Mouse (Mus musculus) liver, adult (tissue): ENCODE measurements around the gene Vmn1r116.
"Not testable (repeated sequence)": the region's sequence is repeated elsewhere in the genome, so short reads cannot be mapped to it uniquely, and the experiment has no call there.

ENCODE experiments used
- GATA4 ChIP-seq: IDR thresholded peaks from 2 replicates; pipeline ENCODE4 v1.6.1; 2014; ENCODE audit warnings: mild to moderate bottlenecking, low read length; ENCODE audit not compliant: insufficient replicate concordance

The Vmn1r116 gene

DNA sequence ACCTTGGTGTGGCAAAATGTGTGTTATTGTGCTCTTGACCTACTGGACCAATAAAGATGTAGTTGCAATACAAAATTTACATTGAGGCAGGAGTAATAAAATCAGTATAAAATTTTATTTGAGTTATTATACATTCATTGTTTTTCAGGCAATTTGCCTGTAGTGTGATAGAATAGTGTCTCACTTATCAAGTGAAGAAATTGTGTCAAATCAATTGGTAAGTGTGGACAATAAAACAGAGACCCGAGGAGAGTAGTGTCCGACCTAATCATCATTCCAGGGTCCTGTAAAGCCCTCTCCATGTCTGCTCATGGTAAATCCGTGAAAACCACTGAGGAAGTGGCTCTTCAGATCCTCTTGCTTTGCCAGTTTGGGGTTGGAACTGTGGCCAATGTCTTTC lies at the start of gene Vmn1r116:
Vmn1r116 (plus strand) TSS at position 301 of the 400 bp plus-strand sequence.
- TF ChIP-seq GATA4: not testable (repeated sequence)

DNA sequence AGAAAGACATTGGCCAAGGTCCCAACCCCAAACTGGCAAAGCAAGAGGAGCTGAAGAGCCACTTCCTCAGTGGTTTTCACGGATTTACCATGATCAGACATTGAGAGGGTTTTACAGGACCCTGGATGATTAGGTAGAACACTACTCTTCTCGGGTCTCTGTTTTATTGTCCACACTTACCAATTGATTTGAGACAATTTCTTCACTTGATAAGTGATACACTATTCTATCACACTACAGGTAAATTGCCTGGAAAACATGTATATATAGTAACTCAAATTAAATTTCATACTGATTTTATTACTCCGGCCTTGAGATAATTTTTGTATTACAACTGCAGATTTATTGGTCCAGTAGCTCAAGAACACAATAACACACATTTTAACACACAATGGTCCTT lies 27.2 kb upstream of the Vmn1r116 start, which contains the start of gene Vmn1r115:
Vmn1r115 (minus strand) TSS at position 101 of the 400 bp plus-strand sequence.
- not testable (repeated sequence) for TF ChIP-seq GATA4

DNA sequence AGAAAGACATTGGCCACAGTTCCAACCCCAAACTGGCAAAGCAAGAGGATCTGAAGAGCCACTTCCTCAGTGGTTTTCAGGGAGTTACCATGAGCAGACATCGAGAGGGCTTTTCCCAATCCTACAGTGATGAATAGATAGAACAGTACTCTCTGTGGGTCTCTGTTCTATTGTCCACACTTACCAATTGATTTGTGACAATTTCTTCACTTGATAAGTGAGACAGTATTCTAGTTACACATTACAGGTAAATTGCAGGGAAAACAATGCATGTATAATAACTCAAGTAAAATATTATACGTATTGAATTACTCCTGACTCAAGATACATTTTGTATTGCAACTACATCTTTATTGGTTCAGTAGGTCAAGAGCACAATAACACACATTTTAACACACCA lies 12.0 kb downstream of the Vmn1r116 start, which contains the start of gene Vmn1r117:
Vmn1r117 (minus strand) TSS at position 101 of the 400 bp plus-strand sequence.
- not testable (repeated sequence) for TF ChIP-seq GATA4

DNA sequence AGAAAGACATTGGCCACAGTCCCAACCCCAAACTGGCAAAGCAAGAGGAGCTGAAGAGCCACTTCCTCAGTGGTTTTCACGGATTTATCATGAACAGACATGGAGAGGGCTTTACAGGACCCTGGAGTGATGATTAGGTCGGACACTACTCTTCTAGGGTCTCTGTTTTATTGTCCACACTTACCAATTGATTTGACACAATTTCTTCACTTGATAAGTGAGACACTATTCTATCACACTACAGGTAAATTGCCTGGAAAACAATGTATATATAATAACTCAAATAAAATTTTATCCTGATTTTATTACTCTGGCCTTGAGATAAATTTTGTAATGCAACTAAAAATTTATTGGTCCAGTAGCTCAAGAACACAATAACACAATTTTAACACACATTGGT lies 40.2 kb downstream of the Vmn1r116 start, which contains the start of gene Vmn1r118:
Vmn1r118 (minus strand) TSS at position 101 of the 400 bp plus-strand sequence.
- TF ChIP-seq GATA4: not testable (repeated sequence)
